Mouse (Mus musculus) heart, postnatal 0 days (tissue): ENCODE measurements at regions not wholly inside any gene's neighbourhood (a gene's known extent, or its start where the extent isn't known, plus 50 kb on each side); places are given as distances from the start of the nearest gene placed in this dataset.

Source experiments
- ATAC-seq: fragments of 200-750 bp; cut with Nextera tagmentation; 2 replicates; pipeline ENCODE4 v1.8.0; 2017; ENCODE audit warnings: low read depth, moderate number of reproducible peaks, moderate library complexity; ENCODE audit not compliant: insufficient read depth
- DNase-seq: peaks from one replicate; pipeline ENCODE4 v3.0.0-alpha.2; 2016; ENCODE audit warnings: low spot score
- H3K27ac ChIP-seq: fragments of 300-500 bp; sonication (generic); 2 replicates; pipeline ENCODE4 v1.5.1; 2014; ENCODE audit warnings: low read depth, mild to moderate bottlenecking
- H3K27me3 ChIP-seq: fragments of 300-500 bp; sonication (generic); 2 replicates; pipeline ENCODE4 v1.6.1; 2014; ENCODE audit warnings: low read length, mixed read lengths; ENCODE audit not compliant: control insufficient read depth, insufficient read depth
- H3K36me3 ChIP-seq: fragments of 300-500 bp; sonication (generic); replicated peaks from 2 replicates; pipeline ENCODE4 v1.6.1; 2014; ENCODE audit warnings: low read length, mixed read lengths; ENCODE audit not compliant: control insufficient read depth, insufficient read depth
- H3K4me1 ChIP-seq: fragments of 300-500 bp; sonication (generic); 2 replicates; pipeline ENCODE4 v1.6.1; 2014; ENCODE audit warnings: antibody characterized with exemption; ENCODE audit not compliant: control insufficient read depth, insufficient read depth
- H3K4me2 ChIP-seq: fragments of 300-500 bp; sonication (generic); 2 replicates; pipeline ENCODE4 v1.6.1; 2014; ENCODE audit warnings: low read depth, mild to moderate bottlenecking, low read length, moderate library complexity
- H3K4me3 ChIP-seq: fragments of 300-500 bp; sonication (generic); 2 replicates; pipeline ENCODE4 v1.5.1; 2014; ENCODE audit warnings: low read depth, low read length
- H3K9ac ChIP-seq: fragments of 300-500 bp; sonication (generic); replicated peaks from 2 replicates; pipeline ENCODE4 v1.6.1; 2014; ENCODE audit warnings: low read depth, low read length, mixed read lengths
- H3K9me3 ChIP-seq: fragments of 300-500 bp; sonication (generic); replicated peaks from 2 replicates; pipeline ENCODE4 v1.6.1; 2016; ENCODE audit warnings: low read length; ENCODE audit not compliant: control insufficient read depth
- CTCF ChIP-seq: IDR thresholded peaks from 2 replicates; pipeline ENCODE4 v1.5.1; 2016; ENCODE audit warnings: antibody characterized with exemption, control low read depth, low read depth
- EP300 ChIP-seq: IDR thresholded peaks from 2 replicates; pipeline ENCODE4 v1.6.1; 2016; ENCODE audit warnings: antibody characterized with exemption, low read depth
- WGBS: fragments of 180-500 bp; shearing (Covaris S2); extraction: QIAGEN DNeasy Blood & Tissue Kit; methylation state at CpG from one replicate; pipeline ENCODE4 v1.1.7; 2014; 5-methylcytosine and 5-hydroxymethylcytosine counted together

- 48% methylated on average over 5 of the region's 5 CpGs for WGBS
- no peaks in the 10 kb centered on the region for H3K9me3 ChIP-seq
- ATAC-seq: no peak
Observed at GRCm38 (mm10) chr3:159740600-159741279, 98.7 kb upstream of the Wls start.

GRCm38 (mm10) chr3:159741816-159742215, 97.7 kb upstream of the Wls start:
- TF ChIP-seq EP300: no peak
- TF ChIP-seq CTCF: no peak
- H3K27ac ChIP-seq: no peak overlapping the region

More at GRCm38 (mm10) chr3:159740600-159741279, 98.7 kb upstream of the Wls start:
- no peak for DNase-seq
- H3K4me1 ChIP-seq: no peaks in the 10 kb centered on the region
- no peak overlapping the region for H3K9ac ChIP-seq
- H3K27me3 ChIP-seq: no peaks in the 10 kb centered on the region
- H3K4me3 ChIP-seq: no peak overlapping the region
- no peak overlapping the region for H3K27ac ChIP-seq
- no peaks in the 10 kb centered on the region for H3K36me3 ChIP-seq
- H3K4me2 ChIP-seq: no peak overlapping the region
- TF ChIP-seq CTCF (no peak), EP300 (no peak)

GRCm38 (mm10) chr3:159759740-159760139, 79.7 kb upstream of the Wls start:
- TF ChIP-seq CTCF (no peak), EP300 (no peak)
- Histone ChIP-seq H3K27me3 (no peaks in the 10 kb centered on the region), H3K4me3 (no peak overlapping the region), H3K4me2 (no peak overlapping the region), H3K9ac (no peak overlapping the region), H3K27ac (no peak overlapping the region), H3K4me1 (no peaks in the 10 kb centered on the region), H3K9me3 (no peaks in the 10 kb centered on the region), H3K36me3 (no peaks in the 10 kb centered on the region)
- WGBS: 50% methylated on average over 1 of the region's 1 CpGs
- ATAC-seq: no peak
- no peak for DNase-seq

More at GRCm38 (mm10) chr3:159741816-159742215, 97.7 kb upstream of the Wls start:
- no peaks in the 10 kb centered on the region for H3K36me3 ChIP-seq
- no peak overlapping the region for H3K4me3 ChIP-seq
- DNase-seq (no peak), ATAC-seq (no peak)
- no peaks in the 10 kb centered on the region for H3K4me1 ChIP-seq
- no peaks in the 10 kb centered on the region for H3K9me3 ChIP-seq
- H3K27me3 ChIP-seq: no peaks in the 10 kb centered on the region
- H3K9ac ChIP-seq: no peak overlapping the region
- no peak overlapping the region for H3K4me2 ChIP-seq

DNA sequence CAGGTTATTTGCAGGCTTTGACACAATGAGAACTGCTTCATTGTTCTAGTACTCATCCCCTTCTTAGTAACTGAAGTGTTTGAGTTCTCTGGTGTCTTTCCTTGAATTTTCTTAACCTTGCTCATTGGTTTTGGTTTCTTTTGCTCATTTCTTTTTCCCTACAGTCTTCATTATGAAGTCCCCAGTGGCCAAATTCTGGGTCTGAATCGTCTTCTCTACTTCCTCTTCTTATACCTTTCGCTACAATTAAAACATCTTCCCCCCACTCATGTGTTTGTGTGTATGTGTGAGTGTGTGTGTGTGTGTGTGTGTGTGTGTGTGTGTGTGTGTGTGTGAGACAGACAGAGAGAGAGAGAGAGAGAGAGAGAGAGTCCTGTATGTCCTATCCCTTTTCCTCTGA, 79.2 kb upstream of the Wls start:
- DNase-seq (no peak), ATAC-seq (no peak)
- Histone ChIP-seq H3K36me3 (no peaks in the 10 kb centered on the region), H3K9me3 (no peaks in the 10 kb centered on the region), H3K27me3 (no peaks in the 10 kb centered on the region), H3K4me1 (no peaks in the 10 kb centered on the region), H3K9ac (no peak overlapping the region), H3K27ac (no peak overlapping the region), H3K4me2 (no peak overlapping the region), H3K4me3 (no peak overlapping the region)
- 74% methylated on average over 2 of the region's 2 CpGs for WGBS
- TF ChIP-seq CTCF: no peak
- TF ChIP-seq EP300: no peak

DNA sequence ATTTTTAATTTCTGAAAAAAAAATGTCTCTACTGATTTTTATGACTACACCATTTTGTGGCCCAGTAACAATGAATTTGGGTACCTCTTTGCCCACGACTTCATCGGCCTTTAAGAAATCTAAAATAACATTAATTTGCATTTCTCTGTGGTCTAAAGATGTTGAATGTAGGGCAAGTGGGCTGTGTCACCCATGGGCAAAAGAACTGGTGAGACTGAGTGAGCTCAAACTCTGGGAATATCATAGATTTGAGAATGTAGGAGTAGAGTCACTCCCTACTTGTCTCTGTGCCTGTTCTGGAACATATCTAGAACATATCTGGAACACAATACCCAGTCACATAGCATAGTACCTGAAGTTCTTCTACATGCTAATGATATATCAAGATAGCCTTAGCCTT, 78.5 kb upstream of the Wls start:
- H3K27me3 ChIP-seq: no peaks in the 10 kb centered on the region
- no peaks in the 10 kb centered on the region for H3K36me3 ChIP-seq
- no peaks in the 10 kb centered on the region for H3K4me1 ChIP-seq
- H3K9me3 ChIP-seq: no peaks in the 10 kb centered on the region
- WGBS: 82% methylated on average over 2 of the region's 2 CpGs
- no peak overlapping the region for H3K4me2 ChIP-seq
- ATAC-seq (no peak), DNase-seq (no peak)
- H3K9ac ChIP-seq: no peak overlapping the region
- no peak overlapping the region for H3K4me3 ChIP-seq
- TF ChIP-seq EP300 (no peak), CTCF (no peak)
- no peak overlapping the region for H3K27ac ChIP-seq

- 4% methylated on average over 13 of the region's 13 CpGs for WGBS
- Histone ChIP-seq H3K36me3 (no peaks in the 10 kb centered on the region), H3K9ac (no peak overlapping the region), H3K4me3 (peak overlapping the region; percentile 15; the same call in 1 of the 2 replicates), H3K27me3 (no peaks in the 10 kb centered on the region), H3K4me2 (peak overlapping the region; percentile 54), H3K4me1 (no peaks in the 10 kb centered on the region), H3K9me3 (no peaks in the 10 kb centered on the region), H3K27ac (no peak overlapping the region)
- ATAC-seq (no peak), DNase-seq (no peak)
- TF ChIP-seq CTCF (no peak), EP300 (no peak)
Observed at GRCm38 (mm10) chr3:159782222-159782844, 57.1 kb upstream of the Wls start.
